Mouse (Mus musculus) hindbrain, postnatal 0 days (tissue): ENCODE results near the gene Smarca4. TPM values are rescaled to one million over a fixed set of nuclear protein-coding genes. Genes with fewer than 3 reads are reported as not detected.

Experiments
- ATAC-seq: fragments of 200-750 bp; cut with Nextera tagmentation; 2 replicates; pipeline ENCODE4 v1.8.0; 2017; ENCODE audit warnings: mild to moderate bottlenecking, moderate TSS enrichment, moderate library complexity
- DNase-seq: peaks from one replicate; pipeline ENCODE4 v3.0.0-alpha.2; 2015; ENCODE audit warnings: low spot score
- H3K27ac ChIP-seq: fragments of 300-500 bp; sonication (generic); 2 replicates; pipeline ENCODE4 v1.5.1; 2014; ENCODE audit warnings: mild to moderate bottlenecking
- H3K27me3 ChIP-seq: fragments of 300-500 bp; sonication (generic); 2 replicates; pipeline ENCODE4 v1.6.1; 2014; ENCODE audit warnings: low read length, mixed read lengths; ENCODE audit not compliant: insufficient read depth
- H3K36me3 ChIP-seq: fragments of 300-500 bp; sonication (generic); 2 replicates; pipeline ENCODE4 v1.6.1; 2014; ENCODE audit warnings: low read length, mixed read lengths; ENCODE audit not compliant: insufficient read depth
- H3K4me1 ChIP-seq: fragments of 300-500 bp; sonication (generic); 2 replicates; pipeline ENCODE4 v1.6.1; 2014; ENCODE audit warnings: antibody characterized with exemption, low read length, mixed read lengths; ENCODE audit not compliant: insufficient read depth
- H3K4me2 ChIP-seq: fragments of 300-500 bp; sonication (generic); 2 replicates; pipeline ENCODE4 v1.6.1; 2014; ENCODE audit warnings: low read depth, mild to moderate bottlenecking, low read length, moderate library complexity, mixed read lengths
- H3K4me3 ChIP-seq: fragments of 300-500 bp; sonication (generic); 2 replicates; pipeline ENCODE4 v1.5.1; 2014; ENCODE audit warnings: low read length
- H3K9ac ChIP-seq: fragments of 300-500 bp; sonication (generic); replicated peaks from 2 replicates; pipeline ENCODE4 v1.6.1; 2014; ENCODE audit warnings: mild to moderate bottlenecking, low read length, moderate library complexity, mixed read lengths
- H3K9me3 ChIP-seq: fragments of 300-500 bp; sonication (generic); 2 replicates; pipeline ENCODE4 v1.6.1; 2016; ENCODE audit warnings: low read length, mixed read lengths
- CTCF ChIP-seq: IDR thresholded peaks from 2 replicates; pipeline ENCODE4 v1.5.1; 2016; ENCODE audit warnings: antibody characterized with exemption, control low read depth, low read depth
- whole genome bisulfite sequencing: fragments of 180-500 bp; shearing (Covaris S2); extraction: QIAGEN DNeasy Blood & Tissue Kit; methylation state at CpG from one replicate; pipeline ENCODE4 v1.1.7; 2014; 5-methylcytosine and 5-hydroxymethylcytosine counted together
- polyA plus RNA-seq: library from polyadenylated mRNA; unstranded; fragments of >200 nt; fragmentation: Nextera tagmentation; extraction: Ambion mirVana; gene quantifications from 2 replicates; pipeline ENCODE4 v1.2.1, GENCODE M21; 2015
- total RNA-seq: library from RNA; depleted of rRNA; stranded (reverse); fragments of >200 nt; gene quantifications from 2 replicates; pipeline ENCODE4 v1.2.3, GENCODE M21; 2014

The Smarca4 gene
- total and polyA plus RNA-seq, 2 experiments from 2014 or later: 80.6 to 171 TPM

- Histone ChIP-seq H3K4me1 (no peaks in the 10 kb centered on the region), H3K36me3 (peaks cover 78% of the 10 kb centered on the region), H3K27me3 (no peaks in the 10 kb centered on the region), H3K27ac (no peak overlapping the region), H3K4me3 (no peak overlapping the region), H3K9me3 (no peaks in the 10 kb centered on the region), H3K4me2 (no peak overlapping the region), H3K9ac (no peak overlapping the region)
- no peak for TF ChIP-seq CTCF
- DNase-seq (no peak), ATAC-seq (no peak)
- WGBS: 97% methylated on average over 11 of the region's 11 CpGs
Observed at GRCm38 (mm10) chr9:21741514-21741913, 125.5 kb downstream of the Smarca4 start.

GRCm38 (mm10) chr9:21747238-21747774 is 131.3 kb downstream of the Smarca4 start:
- Histone ChIP-seq H3K36me3 (peaks cover 49% of the 10 kb centered on the region), H3K4me2 (no peak overlapping the region), H3K9ac (no peak overlapping the region), H3K27me3 (no peaks in the 10 kb centered on the region), H3K27ac (peak overlapping the region; percentile 73), H3K4me3 (no peak overlapping the region), H3K4me1 (no peaks in the 10 kb centered on the region), H3K9me3 (no peaks in the 10 kb centered on the region)
- WGBS: 86% methylated on average over 3 of the region's 3 CpGs
- TF ChIP-seq CTCF: no peak
- ATAC-seq: no peak
- DNase-seq: no peak

GRCm38 (mm10) chr9:21748033-21748432 is 132.1 kb downstream of the Smarca4 start:
- Histone ChIP-seq H3K27ac (peak overlapping the region; percentile 73), H3K36me3 (peaks cover 43% of the 10 kb centered on the region), H3K9ac (0 out of 2 replicates have a peak overlapping the region, but pooled peaks have one; percentile 21), H3K9me3 (no peaks in the 10 kb centered on the region), H3K27me3 (no peaks in the 10 kb centered on the region), H3K4me2 (no peak overlapping the region), H3K4me3 (no peak overlapping the region), H3K4me1 (no peaks in the 10 kb centered on the region)
- 36% methylated on average over 7 of the region's 7 CpGs for WGBS
- no peak for TF ChIP-seq CTCF
- peak; percentile 70 for ATAC-seq
- DNase-seq: peak; percentile 75

DNA sequence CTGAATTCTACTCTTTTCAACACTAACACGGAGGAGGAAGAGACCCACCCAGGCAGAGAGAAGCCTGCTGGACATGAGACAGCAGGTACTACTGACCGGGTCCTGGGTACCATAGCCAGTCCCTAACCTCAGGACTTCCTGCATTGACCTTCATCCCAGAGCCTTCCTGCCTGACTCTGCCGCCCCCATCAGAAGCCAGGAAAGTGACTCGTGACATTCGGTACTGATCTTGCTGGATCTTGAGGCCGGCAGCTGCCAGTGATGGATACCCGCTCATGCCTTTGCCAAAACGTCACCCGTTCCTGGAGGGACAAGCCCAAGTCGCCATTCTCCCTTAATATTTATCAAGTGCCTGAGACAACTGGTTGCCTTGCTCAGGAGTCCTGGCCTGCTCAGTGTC is 132.5 kb downstream of the Smarca4 start:
- H3K4me1 ChIP-seq: no peaks in the 10 kb centered on the region
- no peak overlapping the region for H3K4me3 ChIP-seq
- H3K27ac ChIP-seq: peak overlapping the region; percentile 73
- H3K9ac ChIP-seq: 0 out of 2 replicates have a peak overlapping the region, but pooled peaks have one; percentile 21
- H3K9me3 ChIP-seq: no peaks in the 10 kb centered on the region
- ATAC-seq (no peak), DNase-seq (no peak)
- WGBS: 72% methylated on average over 10 of the region's 10 CpGs
- no peaks in the 10 kb centered on the region for H3K27me3 ChIP-seq
- no peak overlapping the region for H3K4me2 ChIP-seq
- TF ChIP-seq CTCF: no peak
- H3K36me3 ChIP-seq: peaks cover 43% of the 10 kb centered on the region

- DNase-seq (no peak), ATAC-seq (no peak)
- no peak overlapping the region for H3K4me3 ChIP-seq
- H3K9me3 ChIP-seq: no peaks in the 10 kb centered on the region
- TF ChIP-seq CTCF: no peak
- peaks cover 37% of the 10 kb centered on the region for H3K36me3 ChIP-seq
- H3K4me1 ChIP-seq: no peaks in the 10 kb centered on the region
- no peak overlapping the region for H3K4me2 ChIP-seq
- no peaks in the 10 kb centered on the region for H3K27me3 ChIP-seq
- 0 out of 2 replicates have a peak overlapping the region, but pooled peaks have one; percentile 73 for H3K27ac ChIP-seq
- WGBS: 84% methylated on average over 6 of the region's 6 CpGs
- H3K9ac ChIP-seq: no peak overlapping the region
Observed at GRCm38 (mm10) chr9:21749382-21750118, 133.6 kb downstream of the Smarca4 start.

- ATAC-seq: no peak
- no peak overlapping the region for H3K4me3 ChIP-seq
- H3K4me1 ChIP-seq: no peaks in the 10 kb centered on the region
- no peaks in the 10 kb centered on the region for H3K27me3 ChIP-seq
- WGBS: 76% methylated on average over 3 of the region's 3 CpGs
- no peaks in the 10 kb centered on the region for H3K9me3 ChIP-seq
- no peak for DNase-seq
- no peak overlapping the region for H3K9ac ChIP-seq
- peaks cover 32% of the 10 kb centered on the region for H3K36me3 ChIP-seq
- H3K4me2 ChIP-seq: no peak overlapping the region
- no peak overlapping the region for H3K27ac ChIP-seq
- TF ChIP-seq CTCF: no peak
Observed at GRCm38 (mm10) chr9:21750370-21750769, 134.4 kb downstream of the Smarca4 start.

DNA sequence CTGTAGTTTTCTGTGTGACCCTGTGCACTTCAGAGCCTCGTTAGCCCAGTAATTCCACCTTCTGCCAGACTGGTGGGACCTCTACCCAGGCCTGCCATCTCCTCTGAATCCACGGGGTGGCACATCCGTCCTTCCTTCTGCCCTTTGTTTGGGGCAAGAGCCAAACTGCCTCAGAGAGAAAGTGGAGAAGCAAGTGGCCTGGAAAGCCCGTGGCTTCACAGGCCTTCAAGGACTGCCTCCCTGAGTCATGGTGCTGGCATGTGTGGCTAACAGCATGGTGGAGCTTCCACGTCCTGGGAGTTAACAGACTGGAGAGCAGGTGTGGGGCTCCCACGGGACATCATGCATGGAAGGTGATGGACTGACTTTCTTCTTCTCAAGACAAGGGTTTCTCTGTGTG is 135.4 kb downstream of the Smarca4 start:
- H3K27ac ChIP-seq: no peak overlapping the region
- TF ChIP-seq CTCF: peak; percentile 52
- H3K4me2 ChIP-seq: no peak overlapping the region
- no peak overlapping the region for H3K9ac ChIP-seq
- H3K4me1 ChIP-seq: no peaks in the 10 kb centered on the region
- peaks cover 22% of the 10 kb centered on the region for H3K36me3 ChIP-seq
- DNase-seq (peak; percentile 41), ATAC-seq (no peak)
- no peaks in the 10 kb centered on the region for H3K27me3 ChIP-seq
- H3K4me3 ChIP-seq: no peak overlapping the region
- 55% methylated on average over 6 of the region's 6 CpGs for WGBS
- no peaks in the 10 kb centered on the region for H3K9me3 ChIP-seq
